Mouse (Mus musculus): ENCODE measurements around the gene Xylt2.

Gene Xylt2

GRCm38 (mm10) chr11:94614603-94615002 is 62.7 kb downstream of the Xylt2 start:
- DNase-seq (ENCODE audit: low spot score in 2 of 2), result no peak
